Mouse (Mus musculus): ENCODE measurements at regions not wholly inside any gene's neighbourhood (a gene's known extent, or its start where the extent isn't known, plus 50 kb on each side); places are given as distances from the start of the nearest gene placed in this dataset.

DNA sequence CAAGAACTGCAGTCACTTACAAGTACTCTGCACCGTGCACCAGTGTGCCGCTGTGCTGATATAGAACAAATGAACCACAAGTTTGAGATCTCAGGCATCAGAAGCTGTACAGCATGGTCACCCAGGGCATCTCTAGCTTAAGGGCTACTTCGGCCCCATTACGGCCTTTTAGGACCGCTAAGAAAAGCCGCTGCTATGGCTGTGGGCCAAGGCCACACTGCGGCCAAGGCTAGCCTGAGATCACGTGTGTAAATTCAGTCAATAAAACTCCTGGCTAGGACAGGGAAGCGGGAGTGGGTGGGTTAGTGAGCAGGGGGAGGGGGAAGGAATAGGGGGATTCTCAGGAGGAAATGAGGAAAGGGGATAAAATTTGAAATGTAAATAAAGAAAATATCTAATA is 50.9 kb upstream of the Atp12a start:
- DNase-seq (ENCODE audit: low spot score in 2 of 2), result peak in 1 of 2 experiments; percentile 4

DNA sequence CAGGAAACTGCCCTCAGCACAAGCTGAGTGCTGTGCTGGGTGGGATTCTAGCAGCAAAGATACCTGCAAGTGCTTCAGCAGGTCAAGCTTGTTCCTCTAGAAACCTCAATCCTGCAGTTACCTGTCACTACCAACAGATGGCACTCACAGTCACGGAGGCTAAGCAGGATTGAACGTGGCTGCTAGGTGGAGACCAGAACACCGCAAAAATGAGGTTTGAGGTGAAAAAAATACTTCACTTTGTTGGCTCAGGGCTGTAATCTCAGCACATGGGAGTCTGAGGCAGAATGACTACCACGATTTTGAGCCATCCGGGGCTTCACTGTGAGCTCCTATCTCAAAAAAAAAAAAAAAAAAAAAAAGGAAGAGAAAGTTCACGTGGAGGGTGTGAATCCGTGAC is 50.4 kb upstream of the Atp12a start:
- peak in 1 of 2 experiments; percentile 47 for DNase-seq (ENCODE audit: low spot score in 2 of 2)
